Mouse (Mus musculus): ENCODE measurements around the gene Emid1. TPM values are rescaled to one million over a fixed set of nuclear protein-coding genes. Genes with fewer than 3 reads are reported as not detected.

Emid1 gene
- polyA plus RNA-seq, 1 experiment from 2014 or later = 174 TPM

- no peaks in the 10 kb centered on the region for H3K36me3 ChIP-seq (ENCODE audit: insufficient read depth, low read length)
- no peak overlapping the region for H3K27ac ChIP-seq
- peaks cover 28% of the 10 kb centered on the region for H3K4me1 ChIP-seq (replicated peaks; ENCODE audit: insufficient read depth, low read length)
- H3K27me3 ChIP-seq (ENCODE audit: insufficient read depth, low read length) = peaks cover 7% of the 10 kb centered on the region
- DNase-seq (ENCODE audit: low spot score) (no peak), ATAC-seq (replicated peaks; ENCODE audit: low FRiP score, low read depth) (no peak)
- no peak overlapping the region for H3K9ac ChIP-seq (ENCODE audit: low read depth, low read length)
- no peak for TF ChIP-seq CTCF (IDR thresholded peaks at IDR 0.05; ENCODE audit: low read depth)
- H3K4me2 ChIP-seq (ENCODE audit: low read length) = no peak overlapping the region
- H3K4me3 ChIP-seq (replicated peaks; ENCODE audit: low read depth, low read length) = 0 out of 2 replicates have a peak overlapping the region, but pooled peaks have one; percentile 4
- WGBS = 33% methylated on average over 14 of the region's 14 CpGs
- no peaks in the 10 kb centered on the region for H3K9me3 ChIP-seq (replicated peaks; ENCODE audit: low read length)
Observed at GRCm38 (mm10) chr11:5059230-5059629, 92.8 kb downstream of the Emid1 start.

DNA sequence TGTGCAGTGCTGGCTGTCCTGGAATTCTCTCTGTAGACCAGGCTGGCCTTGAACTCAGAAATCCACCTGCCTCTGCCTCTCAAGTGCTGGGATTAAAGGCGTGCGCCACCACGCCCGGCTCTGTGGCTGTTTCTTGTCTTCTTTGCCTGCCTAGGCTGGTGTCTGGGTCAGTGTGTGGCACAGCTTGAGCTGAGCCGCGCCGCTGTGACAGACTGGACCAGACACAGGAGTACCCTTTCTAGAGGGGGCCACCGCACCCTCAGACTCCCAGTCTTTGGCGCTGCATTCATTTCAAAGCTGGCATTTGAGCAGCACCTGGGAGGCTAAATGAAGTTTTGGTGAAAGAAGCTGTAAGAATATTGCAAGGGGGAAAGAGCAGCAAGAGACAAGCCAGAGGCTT, 93.3 kb downstream of the Emid1 start:
- ATAC-seq (replicated peaks; ENCODE audit: low FRiP score, low read depth) = no peak
- DNase-seq (ENCODE audit: low spot score) = no peak
- H3K27ac ChIP-seq = no peak overlapping the region
- H3K9ac ChIP-seq (ENCODE audit: low read depth, low read length) = no peak overlapping the region
- peaks cover 24% of the 10 kb centered on the region for H3K4me1 ChIP-seq (replicated peaks; ENCODE audit: insufficient read depth, low read length)
- no peaks in the 10 kb centered on the region for H3K9me3 ChIP-seq (replicated peaks; ENCODE audit: low read length)
- 0 out of 2 replicates have a peak overlapping the region, but pooled peaks have one; percentile 4 for H3K4me3 ChIP-seq (replicated peaks; ENCODE audit: low read depth, low read length)
- WGBS = 34% methylated on average over 9 of the region's 9 CpGs
- no peak for TF ChIP-seq CTCF (IDR thresholded peaks at IDR 0.05; ENCODE audit: low read depth)
- no peak overlapping the region for H3K4me2 ChIP-seq (ENCODE audit: low read length)
- H3K36me3 ChIP-seq (ENCODE audit: insufficient read depth, low read length) = no peaks in the 10 kb centered on the region
- peaks cover 7% of the 10 kb centered on the region for H3K27me3 ChIP-seq (ENCODE audit: insufficient read depth, low read length)

- DNase-seq (ENCODE audit: low spot score) = peak; percentile 56
- Histone ChIP-seq H3K36me3 (ENCODE audit: insufficient read depth, low read length) (no peaks in the 10 kb centered on the region), H3K4me2 (ENCODE audit: low read length) (peak within 1 kb of the TSS; percentile 69), H3K9ac (ENCODE audit: low read depth, low read length) (peak within 1 kb of the TSS; percentile 51), H3K27ac (no peak within 1 kb of the TSS), H3K9me3 (replicated peaks; ENCODE audit: low read length) (no peaks in the 10 kb centered on the region), H3K4me3 (replicated peaks; ENCODE audit: low read depth, low read length) (peak within 1 kb of the TSS; percentile 35), H3K4me1 (replicated peaks; ENCODE audit: insufficient read depth, low read length) (peaks cover 24% of the 10 kb centered on the region), H3K27me3 (ENCODE audit: insufficient read depth, low read length) (peaks cover 7% of the 10 kb centered on the region)
- TF ChIP-seq CTCF (IDR thresholded peaks at IDR 0.05; ENCODE audit: low read depth) = no peak
- WGBS = 1% methylated on average over 76 of the region's 77 CpGs
- ATAC-seq (replicated peaks; ENCODE audit: low FRiP score, low read depth) = no peak; the same call in 1 of the 2 replicates
Observed at GRCm38 (mm10) chr11:5057856-5058641, 94.0 kb downstream of the Emid1 start, which contains the start of gene Rasl10a. Rasl10a (plus strand) TSS chr11:5058128.

- H3K4me1 ChIP-seq (replicated peaks; ENCODE audit: insufficient read depth, low read length) = peaks cover 19% of the 10 kb centered on the region
- peak overlapping the region; percentile 69 for H3K4me2 ChIP-seq (ENCODE audit: low read length)
- no peaks in the 10 kb centered on the region for H3K36me3 ChIP-seq (ENCODE audit: insufficient read depth, low read length)
- no peak overlapping the region for H3K27ac ChIP-seq
- 15% methylated on average over 8 of the region's 8 CpGs for WGBS
- ATAC-seq (replicated peaks; ENCODE audit: low FRiP score, low read depth) (no peak), DNase-seq (ENCODE audit: low spot score) (no peak)
- no peaks in the 10 kb centered on the region for H3K9me3 ChIP-seq (replicated peaks; ENCODE audit: low read length)
- H3K4me3 ChIP-seq (replicated peaks; ENCODE audit: low read depth, low read length) = peak overlapping the region; percentile 35
- H3K27me3 ChIP-seq (ENCODE audit: insufficient read depth, low read length) = peaks cover 7% of the 10 kb centered on the region
- H3K9ac ChIP-seq (ENCODE audit: low read depth, low read length) = peak overlapping the region; percentile 51
- TF ChIP-seq CTCF (IDR thresholded peaks at IDR 0.05; ENCODE audit: low read depth) = no peak
Observed at GRCm38 (mm10) chr11:5057541-5057855, 94.6 kb downstream of the Emid1 start.

DNA sequence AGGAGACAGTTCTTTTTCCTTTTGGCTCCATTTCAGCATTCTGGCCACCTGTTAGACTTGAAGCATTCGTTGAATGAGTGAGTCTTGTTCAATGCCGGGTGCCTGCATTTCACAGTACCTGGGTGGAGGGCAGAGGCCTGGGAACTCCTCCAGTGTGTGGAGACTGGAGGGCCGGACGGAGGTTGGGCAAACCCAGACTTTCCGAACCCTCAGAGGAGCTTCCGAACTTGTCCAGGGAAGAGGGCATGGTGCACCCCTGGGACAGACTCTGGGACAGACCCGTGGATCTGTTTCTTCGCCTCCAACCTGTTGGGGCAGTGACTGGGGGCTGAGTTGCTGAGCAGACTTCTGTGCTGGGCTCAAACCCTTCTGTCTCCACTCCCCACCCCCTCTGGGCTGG, 95.0 kb downstream of the Emid1 start:
- no peak overlapping the region for H3K4me3 ChIP-seq (replicated peaks; ENCODE audit: low read depth, low read length)
- TF ChIP-seq CTCF (IDR thresholded peaks at IDR 0.05; ENCODE audit: low read depth) = no peak
- H3K27me3 ChIP-seq (ENCODE audit: insufficient read depth, low read length) = peaks cover 7% of the 10 kb centered on the region
- 64% methylated on average over 8 of the region's 8 CpGs for WGBS
- no peak overlapping the region for H3K27ac ChIP-seq
- no peak overlapping the region for H3K4me2 ChIP-seq (ENCODE audit: low read length)
- ATAC-seq (replicated peaks; ENCODE audit: low FRiP score, low read depth) (no peak), DNase-seq (ENCODE audit: low spot score) (no peak)
- no peaks in the 10 kb centered on the region for H3K9me3 ChIP-seq (replicated peaks; ENCODE audit: low read length)
- H3K4me1 ChIP-seq (replicated peaks; ENCODE audit: insufficient read depth, low read length) = peaks cover 15% of the 10 kb centered on the region
- no peaks in the 10 kb centered on the region for H3K36me3 ChIP-seq (ENCODE audit: insufficient read depth, low read length)
- no peak overlapping the region for H3K9ac ChIP-seq (ENCODE audit: low read depth, low read length)

Other genes with a start within 250 kb of the Emid1 start
- gene Nefh, start 204.2 kb downstream of the Emid1 start, polyA plus RNA-seq (2015; fragmentation: Nextera tagmentation; extraction: Ambion mirVana) = 0.08 and 0.11 TPM in 2 replicates
- 54.5 and 61.6 TPM in 2 replicates for gene Ap1b1, start 165.4 kb downstream of the Emid1 start, polyA plus RNA-seq (2015; fragmentation: Nextera tagmentation; extraction: Ambion mirVana)
- 1.9 and 2.7 TPM in 2 replicates for gene Rasl10a, start 94.1 kb downstream of the Emid1 start, polyA plus RNA-seq (2015; fragmentation: Nextera tagmentation; extraction: Ambion mirVana)
- gene Gas2l1, start 86.9 kb downstream of the Emid1 start, polyA plus RNA-seq (2015; fragmentation: Nextera tagmentation; extraction: Ambion mirVana) = 27.2 and 30.3 TPM in 2 replicates
- 26.8 and 28.3 TPM in 2 replicates for gene Rhbdd3, start 53.3 kb downstream of the Emid1 start, polyA plus RNA-seq (2015; fragmentation: Nextera tagmentation; extraction: Ambion mirVana)
- 477 and 504 TPM in 2 replicates for gene Ewsr1, start 53.0 kb downstream of the Emid1 start, polyA plus RNA-seq (2015; fragmentation: Nextera tagmentation; extraction: Ambion mirVana)
- 18.3 and 20.0 TPM in 2 replicates for gene Kremen1, start 109.3 kb upstream of the Emid1 start, polyA plus RNA-seq (2015; fragmentation: Nextera tagmentation; extraction: Ambion mirVana)

Data from kidney, postnatal 0 days (tissue).